Mouse (Mus musculus) CH12.LX (cell line): ENCODE data around the gene Igbp1b. TPM values are rescaled to one million over a fixed set of nuclear protein-coding genes. Genes with fewer than 3 reads are reported as not detected.

ENCODE experiments used
- DNase-seq: peaks from one replicate; pipeline ENCODE4 v3.0.0-alpha.2; 2013; ENCODE audit errors: extremely low read depth
- H3K27ac ChIP-seq: 2 replicates; pipeline ENCODE4 v1.5.1; 2012; ENCODE audit warnings: low read depth, mild to moderate bottlenecking, control low read depth, moderate library complexity; ENCODE audit not compliant: insufficient read depth
- H3K27me3 ChIP-seq: replicated peaks from 2 replicates; pipeline ENCODE3; 2012; ENCODE audit warnings: inconsistent platforms
- H3K36me3 ChIP-seq, 2 experiments: replicated peaks in 1 of 2; 2 replicates each; pipeline versions ENCODE3 to v1.6.1; 2012; ENCODE audit warnings: inconsistent platforms in 1 of 2, low read length in 1 of 2, mild to moderate bottlenecking in 1 of 2, mixed read lengths in 1 of 2, moderate library complexity in 1 of 2; ENCODE audit not compliant: control insufficient read depth in 1 of 2, insufficient read depth in 1 of 2
- H3K4me1 ChIP-seq, 2 experiments: 2 replicates each; pipeline ENCODE4 v1.6.1; 2012; ENCODE audit warnings: inconsistent platforms in 1 of 2, moderate library complexity in 1 of 2; ENCODE audit not compliant: insufficient read depth in 2 of 2, control insufficient read depth in 1 of 2
- H3K4me2 ChIP-seq: 2 replicates; pipeline ENCODE4 v1.6.1; 2012; ENCODE audit warnings: low read depth, mild to moderate bottlenecking, control low read depth; ENCODE audit not compliant: poor library complexity, insufficient read depth, severe bottlenecking
- H3K4me3 ChIP-seq, 3 experiments: fragments of 150-350 bp in 1 of 3; sonication (generic) in 1 of 3; replicated peaks in 1 of 3; 2 replicates each; pipeline versions ENCODE3 to v1.5.1; 2011 to 2012; ENCODE audit warnings: low read depth in 2 of 3, low read length in 2 of 3, mild to moderate bottlenecking in 2 of 3, moderate library complexity in 2 of 3, control low read depth in 1 of 3, improper control_type of control experiment in 1 of 3, inconsistent platforms in 1 of 3, mixed read lengths in 1 of 3; ENCODE audit not compliant: poor library complexity in 1 of 3
- H3K79me2 ChIP-seq: replicated peaks from 2 replicates; pipeline ENCODE4 v1.6.1; 2012; ENCODE audit warnings: mild to moderate bottlenecking, moderate library complexity; ENCODE audit not compliant: control insufficient read depth, poor library complexity, insufficient read depth, severe bottlenecking; ENCODE audit errors: extremely low read depth
- H3K9ac ChIP-seq: 2 replicates; pipeline ENCODE4 v1.6.1; 2012; ENCODE audit warnings: low read depth, mild to moderate bottlenecking, control low read depth, moderate library complexity; ENCODE audit not compliant: insufficient read depth
- H3K9me3 ChIP-seq: replicated peaks from 2 replicates; pipeline ENCODE3; 2012; ENCODE audit warnings: low read length, inconsistent platforms, mixed read lengths
- CHD1 ChIP-seq: IDR thresholded peaks from 2 replicates; pipeline ENCODE4 v1.6.1; 2012; ENCODE audit warnings: low read depth, low read length, improper control_type of control experiment, inconsistent platforms
- CHD2 ChIP-seq: IDR thresholded peaks from 2 replicates; pipeline ENCODE4 v1.6.1; 2011; ENCODE audit warnings: low read length, improper control_type of control experiment
- ELF1 ChIP-seq: IDR thresholded peaks from 2 replicates; pipeline ENCODE4 v1.6.1; 2014; ENCODE audit warnings: low read depth, mild to moderate bottlenecking, inconsistent platforms, low read length, improper control_type of control experiment
- ETS1 ChIP-seq: conservative IDR thresholded peaks from 2 replicates; pipeline ENCODE4 v1.6.1; 2012; ENCODE audit warnings: low read depth, mild to moderate bottlenecking, inconsistent platforms, low read length, improper control_type of control experiment, moderate library complexity
- GABPA ChIP-seq: IDR thresholded peaks from 2 replicates; pipeline ENCODE4 v1.6.1; 2012; ENCODE audit warnings: low read depth, low read length, improper control_type of control experiment, inconsistent platforms; ENCODE audit not compliant: insufficient replicate concordance
- MEF2A ChIP-seq: IDR thresholded peaks from 2 replicates; pipeline ENCODE4 v1.6.1; 2014; ENCODE audit warnings: low read depth, mild to moderate bottlenecking, inconsistent platforms, low read length, improper control_type of control experiment, borderline replicate concordance
- MXI1 ChIP-seq: IDR thresholded peaks from 2 replicates; pipeline ENCODE4 v1.6.1; 2011; ENCODE audit warnings: mild to moderate bottlenecking, low read depth, low read length, improper control_type of control experiment
- PAX5 ChIP-seq: IDR thresholded peaks from 2 replicates; pipeline ENCODE4 v1.6.1; 2012; ENCODE audit warnings: low read length, inconsistent platforms, mixed read lengths
- POLR2A ChIP-seq: IDR thresholded peaks from 2 replicates; pipeline ENCODE4 v1.6.1; 2011; ENCODE audit warnings: low read depth, mild to moderate bottlenecking, improper control_type of control experiment, low read length
- RAD21 ChIP-seq: IDR thresholded peaks from 2 replicates; pipeline ENCODE4 v1.6.1; 2011; ENCODE audit warnings: low read depth, mild to moderate bottlenecking, low read length, improper control_type of control experiment, moderate library complexity
- SMC3 ChIP-seq: IDR thresholded peaks from 2 replicates; pipeline ENCODE4 v1.6.1; 2011; ENCODE audit warnings: low read depth, low read length, improper control_type of control experiment
- TBP ChIP-seq: conservative IDR thresholded peaks from 2 replicates; pipeline ENCODE4 v1.6.1; 2011; ENCODE audit warnings: low read depth, low read length, improper control_type of control experiment
- TCF12 ChIP-seq: IDR thresholded peaks from 2 replicates; pipeline ENCODE4 v1.6.1; 2014; ENCODE audit warnings: low read depth, mild to moderate bottlenecking, inconsistent platforms, low read length, improper control_type of control experiment
- UBTF ChIP-seq: IDR thresholded peaks from 2 replicates; pipeline ENCODE4 v1.6.1; 2012; ENCODE audit warnings: low read depth, mild to moderate bottlenecking, inconsistent platforms, low read length, improper control_type of control experiment, moderate library complexity
- USF1 ChIP-seq: IDR thresholded peaks from 2 replicates; pipeline ENCODE4 v1.6.1; 2014; ENCODE audit warnings: low read depth, mild to moderate bottlenecking, inconsistent platforms, low read length, improper control_type of control experiment
- ZC3H11A ChIP-seq: IDR thresholded peaks from 2 replicates; pipeline ENCODE4 v1.6.1; 2012; ENCODE audit warnings: low read depth, mild to moderate bottlenecking, inconsistent platforms, low read length, improper control_type of control experiment
- ZKSCAN1 ChIP-seq: IDR thresholded peaks from 2 replicates; pipeline ENCODE4 v1.6.1; 2012; ENCODE audit warnings: low read depth, inconsistent platforms, low read length, improper control_type of control experiment, borderline replicate concordance
- ZMIZ1 ChIP-seq: IDR thresholded peaks from 2 replicates; pipeline ENCODE4 v1.6.1; 2012; ENCODE audit warnings: low read depth, mild to moderate bottlenecking, inconsistent platforms, low read length, improper control_type of control experiment
- dilution Hi-C: fragments of 300-500 bp; cut with MboI; formaldehyde crosslinking; loops from 2 replicates; pipeline ENCODE4 v1.14.3; 2020; ENCODE audit warnings: low sequenced_read_pairs; ENCODE audit not compliant: extremely low pct_unique_long_range_greater_than_20kb, extremely low pct_ligation_motif_present
- in situ Hi-C: fragments of 300-500 bp; cut with MboI; formaldehyde crosslinking; loops from 3 replicates; pipeline ENCODE4 v1.14.3; 2019; ENCODE audit warnings: low sequenced_read_pairs, low pct_ligation_motif_present, low pct_unique_long_range_greater_than_20kb, mixed read lengths
- polyA plus RNA-seq: library from polyadenylated mRNA; unstranded; fragments of >175 nt; gene quantifications from 2 replicates; pipeline ENCODE4 v1.2.1, GENCODE M21; 2012; ENCODE audit warnings: low read depth; ENCODE audit not compliant: insufficient read length
- total RNA-seq, 2 experiments: library from RNA; depleted of rRNA; stranded (reverse); fragments of 300-350 nt in 1 of 2; fragments of >200 nt in 1 of 2; gene quantifications; 2 replicates each; pipeline ENCODE4 v1.2.3; 2012 to 2014

The Igbp1b gene
- total RNA-seq (2012; rRNA removed) (not detected in 2 replicates), total RNA-seq (2014; rRNA removed) (not detected in 2 replicates), polyA plus RNA-seq (not detected in 2 replicates)

GRCm38 (mm10) chr6:138658516-138658915, at the start of gene Igbp1b:
TSS of gene Igbp1b (minus strand) at chr6:138658544.
- no peak for DNase-seq
- Histone ChIP-seq H3K9ac (no peak within 1 kb of the TSS), H3K79me2 (no peaks in the 10 kb centered on the region), H3K27ac (no peak within 1 kb of the TSS), H3K4me1 (no peaks in the 10 kb centered on the region), H3K27me3 (no peaks in the 10 kb centered on the region), H3K4me2 (no peak within 1 kb of the TSS), H3K36me3 (no peaks in the 10 kb centered on the region), H3K9me3 (peaks cover 40% of the 10 kb centered on the region), H3K4me3 (no peak within 1 kb of the TSS)
- in situ Hi-C loops: no loop called here
- TF ChIP-seq POLR2A (no peak), SMC3 (no peak), ZKSCAN1 (no peak)
- dilution Hi-C loops: no loop called here

- Histone ChIP-seq H3K36me3 (no peaks in the 10 kb centered on the region), H3K79me2 (no peaks in the 10 kb centered on the region), H3K4me2 (no peak overlapping the region), H3K27me3 (no peaks in the 10 kb centered on the region), H3K4me3 (no peak overlapping the region), H3K9ac (no peak overlapping the region), H3K9me3 (peaks cover 18% of the 10 kb centered on the region), H3K27ac (no peak overlapping the region), H3K4me1 (no peaks in the 10 kb centered on the region)
- dilution Hi-C loops: no loop called here
- TF ChIP-seq MXI1 (no peak), ELF1 (no peak), CHD1 (no peak), ETS1 (no peak), ZMIZ1 (no peak), MEF2A (no peak), CHD2 (no peak), ZC3H11A (no peak), SMC3 (no peak), RAD21 (no peak), TCF12 (no peak), PAX5 (no peak), USF1 (no peak), TBP (no peak), UBTF (no peak), POLR2A (no peak), GABPA (no peak), ZKSCAN1 (no peak)
- DNase-seq: no peak
- in situ Hi-C loops: no loop called here
Observed at GRCm38 (mm10) chr6:138682959-138683358, 24.6 kb upstream of the Igbp1b start.
